Mouse (Mus musculus) MEL (cell line): Measurements from ENCODE around the gene Cacna1c.

Source experiments
- CTCF ChIP-seq, 3 experiments: IDR thresholded peaks in 2 of 3; conservative IDR thresholded peaks in 1 of 3; 2 replicates each; pipeline ENCODE4 v1.5.1; 2011 to 2012; ENCODE audit warnings: low read length in 3 of 3, low read depth in 2 of 3, mild to moderate bottlenecking in 2 of 3, improper control_type of control experiment in 1 of 3, inconsistent platforms in 1 of 3, mixed read lengths in 1 of 3, moderate library complexity in 1 of 3; ENCODE audit not compliant: control insufficient read depth in 1 of 3, insufficient read depth in 1 of 3, poor library complexity in 1 of 3, severe bottlenecking in 1 of 3
- EP300 ChIP-seq, 2 experiments: IDR thresholded peaks; 2 replicates each; pipeline ENCODE4 v1.6.1; 2011; ENCODE audit warnings: improper control_type of control experiment in 2 of 2, low read length in 2 of 2, low read depth in 1 of 2, mild to moderate bottlenecking in 1 of 2
- NELFE ChIP-seq: IDR thresholded peaks from 2 replicates; pipeline ENCODE4 v1.6.1; 2011; ENCODE audit warnings: low read depth, low read length, improper control_type of control experiment
- POLR2A ChIP-seq, 2 experiments: IDR thresholded peaks; 2 replicates each; pipeline ENCODE4 v1.6.1; 2011 to 2012; ENCODE audit warnings: low read length in 2 of 2, mild to moderate bottlenecking in 2 of 2, control low read depth in 1 of 2, improper control_type of control experiment in 1 of 2, low read depth in 1 of 2, moderate library complexity in 1 of 2; ENCODE audit not compliant: control insufficient read depth in 1 of 2, insufficient read depth in 1 of 2, poor library complexity in 1 of 2
- TAL1 ChIP-seq: IDR thresholded peaks from 2 replicates; pipeline ENCODE4 v1.6.1; 2012; ENCODE audit warnings: mild to moderate bottlenecking, inconsistent platforms, low read length, moderate library complexity, mixed read lengths
- TCF12 ChIP-seq: IDR thresholded peaks from 2 replicates; pipeline ENCODE4 v1.6.1; 2014; ENCODE audit warnings: low read depth, mild to moderate bottlenecking, inconsistent platforms, low read length, improper control_type of control experiment, moderate library complexity
- USF2 ChIP-seq, 2 experiments: IDR thresholded peaks; 2 replicates each; pipeline ENCODE4 v1.6.1; 2011 to 2012; ENCODE audit warnings: improper control_type of control experiment in 2 of 2, low read length in 2 of 2, borderline replicate concordance in 1 of 2, inconsistent platforms in 1 of 2, low read depth in 1 of 2, mild to moderate bottlenecking in 1 of 2; ENCODE audit not compliant: insufficient read depth in 1 of 2

- TF ChIP-seq POLR2A (IDR thresholded peaks at IDR 0.05; ENCODE audit: control insufficient read depth in 1 of 2, insufficient read depth in 1 of 2, low read depth in 1 of 2, low read length in 2 of 2, poor library complexity in 1 of 2), result no peak
- TF ChIP-seq CTCF (IDR thresholded peaks at IDR 0.05 in 2 of 3, conservative IDR thresholded peaks at IDR 0.05 in 1 of 3; ENCODE audit: control insufficient read depth in 1 of 3, insufficient read depth in 1 of 3, low read depth in 2 of 3, low read length in 3 of 3, poor library complexity in 1 of 3, severe bottlenecking in 1 of 3), result no peak
- TF ChIP-seq TAL1, result no peak
- TF ChIP-seq NELFE, result no peak
- no peak for TF ChIP-seq USF2 (IDR thresholded peaks at IDR 0.05; ENCODE audit: borderline replicate concordance in 1 of 2, insufficient read depth in 1 of 2, low read depth in 1 of 2, low read length in 2 of 2)
- TF ChIP-seq TCF12, result no peak
- TF ChIP-seq EP300 (IDR thresholded peaks at IDR 0.05; ENCODE audit: low read depth in 1 of 2, low read length in 2 of 2), result no peak
These were observed 311.3 kb downstream of the Cacna1c start for GRCm38 (mm10) chr6:118884961-118885360.
